In the genomic region with DNA sequence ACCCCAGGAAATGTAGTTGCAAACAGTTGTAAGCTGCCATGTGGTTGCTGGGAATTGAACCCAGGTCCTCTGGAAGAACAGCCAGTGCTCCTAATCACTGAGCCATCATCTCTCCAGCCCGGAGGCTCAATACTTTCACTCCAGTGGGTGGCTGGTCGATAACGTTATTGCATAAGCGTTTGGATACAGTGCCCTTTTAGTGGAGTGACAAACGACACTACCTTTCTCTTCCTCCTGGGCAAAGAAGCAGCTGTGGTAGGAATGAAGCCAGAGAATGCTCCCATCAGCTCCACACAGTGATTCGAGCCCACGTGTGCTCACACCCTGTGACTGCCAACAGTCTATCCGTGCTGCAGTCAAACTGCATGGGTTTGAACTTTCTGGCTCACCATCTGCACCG, we compare ENCODE assay signal across 9 mouse cellular contexts. TPM values are rescaled to one million over a fixed set of nuclear protein-coding genes. Genes with fewer than 3 reads are reported as not detected.
DNase-seq lines count a peak whose midpoint lies in the region; ATAC-seq and TF ChIP-seq lines count a peak whose summit lies in the region.
"Had no signal": no experiment of that assay in that cellular context is flagged by ENCODE, and none has a peak within 500 bp of the region (broad histone marks: within the 10 kb centered on the region; RNA-seq: fewer than 3 reads in every experiment).

No protein-coding gene starts in this region.

- H3K27me3 ChIP-seq in heart, embryonic 11.5 days (ENCODE audit: control insufficient read depth, insufficient read depth, low read length), result peaks cover 11% of the 10 kb centered on the region
- no peaks in the 10 kb centered on the region for H3K27me3 ChIP-seq in heart, adult 2 months (ENCODE audit: control insufficient read depth, insufficient read depth, low read length)
- peaks cover 14% of the 10 kb centered on the region for H3K27me3 ChIP-seq in G1E (ENCODE audit: insufficient read depth, low read length)
- H3K27me3 ChIP-seq in hindbrain, embryonic 11.5 days (ENCODE audit: control insufficient read depth, insufficient read depth, low read length), result no peaks in the 10 kb centered on the region
- H3K27me3 ChIP-seq in midbrain, embryonic 10.5 days (ENCODE audit: low read depth, poor library complexity, severe bottlenecking), result peaks cover 15% of the 10 kb centered on the region

- peak overlapping the region; percentile 81; the same call in 1 of the 2 replicates for H3K9ac ChIP-seq in heart, embryonic 11.5 days (ENCODE audit: low read depth, low read length)
- no peak overlapping the region for H3K9ac ChIP-seq in heart, adult 2 months (ENCODE audit: low read depth, low read length)
- H3K9ac ChIP-seq in hindbrain, embryonic 11.5 days (ENCODE audit: low read depth, low read length), result peak overlapping the region; percentile 74; the same call in 1 of the 2 replicates

- no peak for TF ChIP-seq POLR2A in heart, adult 2 months (IDR thresholded peaks at IDR 0.05; ENCODE audit: insufficient read depth, low read depth, low read length)

- H3K79me2 ChIP-seq in heart, adult 2 months (replicated peaks; ENCODE audit: control insufficient read depth, insufficient read depth, low read length), result no peaks in the 10 kb centered on the region

- DNase-seq in heart, adult 2 months, result no peak
- no peak for DNase-seq in G1E (ENCODE audit: low spot score)
- no peak for DNase-seq in hindbrain, embryonic 11.5 days (ENCODE audit: low spot score)
- DNase-seq in midbrain, embryonic 10.5 days (ENCODE audit: low spot score), result no peak
- no peak for DNase-seq in yolk sac, embryonic 10.5 days (ENCODE audit: low spot score)
- DNase-seq in thymus, postnatal 36 days, result no peak
- no peak for DNase-seq in cerebellum, adult 9-10 months
- DNase-seq: lung, adult 2 months had no signal

- no peak for ATAC-seq in heart, embryonic 11.5 days (replicated peaks; ENCODE audit: insufficient number of reproducible peaks, low FRiP score, low TSS enrichment)
- no peak for ATAC-seq in G1E (ENCODE audit: extremely low read depth, insufficient number of reproducible peaks, low FRiP score, poor library complexity, severe bottlenecking)
- ATAC-seq in hindbrain, embryonic 11.5 days (ENCODE audit: low FRiP score), result no peak

- H3K27ac ChIP-seq in heart, embryonic 11.5 days (ENCODE audit: low read depth, low read length), result no peak overlapping the region
- no peak overlapping the region; the same call in 1 of the 2 replicates for H3K27ac ChIP-seq in heart, adult 2 months
- H3K27ac ChIP-seq in hindbrain, embryonic 11.5 days (ENCODE audit: low read depth, low read length), result no peak overlapping the region
- 0 out of 2 replicates have a peak overlapping the region, but pooled peaks have one; percentile 92 for H3K27ac ChIP-seq in midbrain, embryonic 10.5 days (replicated peaks)

- intact Hi-C loops in heart, adult 2 months (cut with DNase I), result no loop called here

- no peak for TF ChIP-seq CTCF in heart, adult 2 months (IDR thresholded peaks at IDR 0.05)
- TF ChIP-seq CTCF in G1E (IDR thresholded peaks at IDR 0.05; ENCODE audit: low read depth, low read length), result no peak

- peak overlapping the region; percentile 77 for H3K4me2 ChIP-seq in heart, embryonic 11.5 days
- peak overlapping the region; percentile 86 for H3K4me2 ChIP-seq in hindbrain, embryonic 11.5 days (replicated peaks; ENCODE audit: low read depth, low read length)

- TF ChIP-seq EP300 in heart, adult 2 months (IDR thresholded peaks at IDR 0.05; ENCODE audit: insufficient read depth, low read depth, low read length), result no peak

- H3K9me3 ChIP-seq in heart, embryonic 11.5 days (replicated peaks; ENCODE audit: control insufficient read depth, low read length), result no peaks in the 10 kb centered on the region
- no peaks in the 10 kb centered on the region for H3K9me3 ChIP-seq in G1E (replicated peaks)
- H3K9me3 ChIP-seq in hindbrain, embryonic 11.5 days (ENCODE audit: control insufficient read depth, low read length), result no peaks in the 10 kb centered on the region
- H3K9me3 ChIP-seq in midbrain, embryonic 10.5 days (replicated peaks), result no peaks in the 10 kb centered on the region

- peaks cover 12% of the 10 kb centered on the region; the same call in 1 of the 2 replicates for H3K4me1 ChIP-seq in heart, embryonic 11.5 days (ENCODE audit: control insufficient read depth, insufficient read depth, low read length)
- peaks cover 5% of the 10 kb centered on the region for H3K4me1 ChIP-seq in heart, adult 2 months (ENCODE audit: control insufficient read depth, insufficient read depth, low read length)
- H3K4me1 ChIP-seq in G1E (ENCODE audit: insufficient read depth, low read depth, low read length), result peaks cover 51% of the 10 kb centered on the region
- H3K4me1 ChIP-seq in hindbrain, embryonic 11.5 days (replicated peaks; ENCODE audit: control insufficient read depth, insufficient read depth, low read length), result no peaks in the 10 kb centered on the region; the same call in 1 of the 2 replicates
- H3K4me1 ChIP-seq in midbrain, embryonic 10.5 days, result peaks cover 41% of the 10 kb centered on the region

- H3K36me3 ChIP-seq in heart, embryonic 11.5 days (ENCODE audit: control insufficient read depth, insufficient read depth, low read length), result peaks cover 24% of the 10 kb centered on the region
- no peaks in the 10 kb centered on the region for H3K36me3 ChIP-seq in heart, adult 2 months (ENCODE audit: control insufficient read depth, insufficient read depth, low read length)
- peaks cover 34% of the 10 kb centered on the region for H3K36me3 ChIP-seq in G1E (replicated peaks)
- peaks cover 10% of the 10 kb centered on the region for H3K36me3 ChIP-seq in hindbrain, embryonic 11.5 days (ENCODE audit: control insufficient read depth, insufficient read depth, low read length)
- H3K36me3 ChIP-seq in midbrain, embryonic 10.5 days, result peaks cover 28% of the 10 kb centered on the region

- WGBS in heart, embryonic 11.5 days (ENCODE audit: insufficient replicate concordance), result 76% methylated on average over 9 of the region's 9 CpGs
- 66% methylated on average over 9 of the region's 9 CpGs for WGBS in heart, adult 2 months
- 82% methylated on average over 9 of the region's 9 CpGs for WGBS in hindbrain, embryonic 11.5 days
- WGBS in midbrain, embryonic 10.5 days, result 81% methylated on average over 9 of the region's 9 CpGs

- peak overlapping the region; percentile 72 for H3K4me3 ChIP-seq in heart, embryonic 11.5 days (ENCODE audit: low read depth, low read length)
- H3K4me3 ChIP-seq in heart, adult 2 months, result no peak overlapping the region; the same call in 1 of the 2 replicates
- peak overlapping the region; percentile 72; the same call in 1 of the 2 replicates for H3K4me3 ChIP-seq in G1E (ENCODE audit: low read depth, low read length)
- H3K4me3 ChIP-seq in hindbrain, embryonic 11.5 days (ENCODE audit: low read depth, low read length), result peak overlapping the region; percentile 53
- H3K4me3 ChIP-seq in midbrain, embryonic 10.5 days, result peak overlapping the region; percentile 71

RNA-seq across cellular contexts. Expression of gene Tspan31, which starts 1.1 kb away (rescaled TPM):
- polyA plus RNA-seq in heart, embryonic 11.5 days (2014; fragmentation: Nextera tagmentation; extraction: Ambion mirVana), result 106 and 115 TPM in 2 replicates
- 10 to 100 TPM; 39.3 to 51.0 TPM for total RNA-seq in heart, adult 2 months (2021)
- polyA plus RNA-seq in heart, adult 2 months (2012; rRNA removed), result 67.6 and 130 TPM in 2 replicates
- 163 and 186 TPM in 2 replicates for total RNA-seq in G1E (2014; fragmentation: Nextera tagmentation)
- 73.6 and 83.9 TPM in 2 replicates for total RNA-seq in G1E (2017)
- 30.3 and 41.8 TPM in 2 replicates for polyA plus RNA-seq in G1E (2012)
- polyA plus RNA-seq in hindbrain, embryonic 11.5 days (2014; fragmentation: Nextera tagmentation; extraction: Ambion mirVana), result 111 and 140 TPM in 2 replicates
- 197 and 208 TPM in 2 replicates for polyA plus RNA-seq in midbrain, embryonic 10.5 days (2016; fragmentation: Nextera tagmentation; extraction: Ambion mirVana)

RNA-seq across cellular contexts. Expression of gene Agap2, which starts 3.9 kb away (rescaled TPM):
- polyA plus RNA-seq in heart, embryonic 11.5 days (2014; fragmentation: Nextera tagmentation; extraction: Ambion mirVana), result 0.42 and 0.63 TPM in 2 replicates
- total RNA-seq in heart, adult 2 months (2021), result 1 to 10 TPM; 5.0 to 5.5 TPM
- 2.9 and 4.8 TPM in 2 replicates for polyA plus RNA-seq in heart, adult 2 months (2012; rRNA removed)
- 0.15 and 1.3 TPM in 2 replicates for total RNA-seq in G1E (2014; fragmentation: Nextera tagmentation)
- under 0.01 and 1.1 TPM in 2 replicates for total RNA-seq in G1E (2017)
- polyA plus RNA-seq in G1E (2012), result 0.07 and 0.26 TPM in 2 replicates
- polyA plus RNA-seq in hindbrain, embryonic 11.5 days (2014; fragmentation: Nextera tagmentation; extraction: Ambion mirVana), result 0.68 and 1.2 TPM in 2 replicates
- 0.10 and 0.19 TPM in 2 replicates for polyA plus RNA-seq in midbrain, embryonic 10.5 days (2016; fragmentation: Nextera tagmentation; extraction: Ambion mirVana)

RNA-seq across cellular contexts. Expression of gene Cdk4, which starts 7.9 kb away (rescaled TPM):
- polyA plus RNA-seq in heart, embryonic 11.5 days (2014; fragmentation: Nextera tagmentation; extraction: Ambion mirVana), result 1,419 and 1,452 TPM in 2 replicates
- 10 to 100 TPM; 77.8 to 83.0 TPM for total RNA-seq in heart, adult 2 months (2021)
- 110 and 139 TPM in 2 replicates for polyA plus RNA-seq in heart, adult 2 months (2012; rRNA removed)
- 532 and 608 TPM in 2 replicates for total RNA-seq in G1E (2014; fragmentation: Nextera tagmentation)
- 648 and 675 TPM in 2 replicates for total RNA-seq in G1E (2017)
- polyA plus RNA-seq in G1E (2012), result 1,726 and 1,826 TPM in 2 replicates
- 2,639 and 2,665 TPM in 2 replicates for polyA plus RNA-seq in hindbrain, embryonic 11.5 days (2014; fragmentation: Nextera tagmentation; extraction: Ambion mirVana)
- polyA plus RNA-seq in midbrain, embryonic 10.5 days (2016; fragmentation: Nextera tagmentation; extraction: Ambion mirVana), result 2,811 and 2,916 TPM in 2 replicates

RNA-seq across cellular contexts. Expression of gene March9, which starts 11.2 kb away (rescaled TPM):
- polyA plus RNA-seq in heart, embryonic 11.5 days (2014; fragmentation: Nextera tagmentation; extraction: Ambion mirVana), result 0.21 and 0.39 TPM in 2 replicates
- total RNA-seq in heart, adult 2 months (2021), result 1 to 10 TPM; 2.8 to 3.1 TPM
- polyA plus RNA-seq in heart, adult 2 months (2012; rRNA removed), result 2.5 and 2.7 TPM in 2 replicates
- total RNA-seq in G1E (2014; fragmentation: Nextera tagmentation), result 0.68 and 1.1 TPM in 2 replicates
- total RNA-seq in G1E (2017), result 1.2 and 1.3 TPM in 2 replicates
- 0.63 and 0.88 TPM in 2 replicates for polyA plus RNA-seq in G1E (2012)
- polyA plus RNA-seq in hindbrain, embryonic 11.5 days (2014; fragmentation: Nextera tagmentation; extraction: Ambion mirVana), result 3.6 and 4.2 TPM in 2 replicates
- polyA plus RNA-seq in midbrain, embryonic 10.5 days (2016; fragmentation: Nextera tagmentation; extraction: Ambion mirVana), result 1.3 and 1.7 TPM in 2 replicates

RNA-seq across cellular contexts. Expression of gene Cyp27b1, which starts 23.2 kb away (rescaled TPM):
- polyA plus RNA-seq in heart, embryonic 11.5 days (2014; fragmentation: Nextera tagmentation; extraction: Ambion mirVana), result 0.11 and 0.13 TPM in 2 replicates
- total RNA-seq in heart, adult 2 months (2021), result under 1 TPM in 1 of 2 experiments, not detected in 1; 0.10 TPM
- 0.12 and 0.35 TPM in 2 replicates for polyA plus RNA-seq in heart, adult 2 months (2012; rRNA removed)
- total RNA-seq in G1E (2014; fragmentation: Nextera tagmentation), result 2.1 and 4.9 TPM in 2 replicates
- total RNA-seq in G1E (2017), result 0.33 TPM in 1 of 2 replicates, not detected in the other
- polyA plus RNA-seq in G1E (2012), result 0.17 TPM in 2 replicates
- polyA plus RNA-seq in hindbrain, embryonic 11.5 days (2014; fragmentation: Nextera tagmentation; extraction: Ambion mirVana), result 0.11 and 0.20 TPM in 2 replicates
- polyA plus RNA-seq in midbrain, embryonic 10.5 days (2016; fragmentation: Nextera tagmentation; extraction: Ambion mirVana), result 0.07 and 0.22 TPM in 2 replicates

Comparison
In these comparisons a context has a peak if more than half of its experiments do, and no peak if none do; other contexts are left out.
1. RNA of gene Cdk4, which starts 7.9 kb away (polyA plus RNA-seq): 2,811 to 2,916 TPM in midbrain, embryonic 10.5 days, 2,639 to 2,665 TPM in hindbrain, embryonic 11.5 days, 1,726 to 1,826 TPM in G1E and 1,419 to 1,452 TPM in heart, embryonic 11.5 days; 110 to 139 TPM in heart, adult 2 months; every median in the first group is over 10 times any median in the second.